Mouse (Mus musculus): ENCODE results near the gene Invs. TPM values are rescaled to one million over a fixed set of nuclear protein-coding genes. Genes with fewer than 3 reads are reported as not detected.

The Invs gene
- polyA plus RNA-seq, 1 experiment from 2014 or later = 3.1 TPM

DNA sequence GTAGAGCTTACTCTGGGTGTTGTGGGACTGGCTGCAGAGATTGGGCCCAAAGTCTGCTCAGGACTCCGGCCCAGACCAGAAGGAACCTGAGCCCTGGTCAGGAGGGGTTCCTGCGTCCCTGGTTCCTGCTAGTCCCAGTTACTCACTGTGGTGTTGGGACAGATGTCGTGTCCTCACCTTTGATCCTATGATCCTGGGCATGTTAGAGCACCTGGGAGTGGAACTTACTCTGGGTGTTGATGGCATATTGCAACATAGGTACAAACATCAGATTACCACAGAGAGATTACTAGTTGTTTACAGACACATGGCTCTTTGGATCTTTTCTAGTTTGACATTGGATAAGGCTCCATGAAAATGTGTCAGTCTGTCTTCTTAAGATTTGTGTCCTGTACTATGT, 35.3 kb downstream of the Invs start:
- no peak for DNase-seq (ENCODE audit: low spot score)
- Histone ChIP-seq H3K4me1 (ENCODE audit: control insufficient read depth, insufficient read depth, low read length) (no peaks in the 10 kb centered on the region), H3K36me3 (ENCODE audit: control insufficient read depth, insufficient read depth, low read length) (no peaks in the 10 kb centered on the region), H3K4me3 (ENCODE audit: low read depth, low read length) (no peak overlapping the region), H3K9me3 (replicated peaks; ENCODE audit: control insufficient read depth, low read length) (no peaks in the 10 kb centered on the region), H3K27me3 (replicated peaks; ENCODE audit: control insufficient read depth, insufficient read depth, low read length) (no peaks in the 10 kb centered on the region), H3K9ac (ENCODE audit: low read length) (no peak overlapping the region), H3K27ac (ENCODE audit: low read depth, low read length) (no peak overlapping the region), H3K4me2 (ENCODE audit: low read length) (no peak overlapping the region)
- no peak for ATAC-seq
- 89% methylated on average over 3 of the region's 3 CpGs for WGBS

DNA sequence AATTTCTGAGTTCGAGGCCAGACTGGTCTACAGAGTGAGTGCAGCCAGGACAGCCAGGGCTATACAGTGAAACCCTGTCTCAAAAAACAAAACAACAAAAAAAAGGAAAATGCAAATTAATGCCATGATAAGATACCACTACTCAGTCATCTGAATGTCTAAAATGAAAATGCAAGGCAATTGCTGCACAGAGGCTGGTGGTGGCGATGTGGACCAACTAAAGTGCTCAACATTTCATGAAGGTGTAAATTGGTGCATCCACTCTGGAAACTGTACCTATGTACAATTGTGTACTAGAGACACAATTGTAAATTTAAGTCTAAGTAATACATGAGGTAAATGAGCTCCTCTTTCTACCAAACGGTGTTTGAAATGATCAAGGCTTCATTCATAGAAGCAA, 36.5 kb downstream of the Invs start:
- no peak overlapping the region for H3K27ac ChIP-seq (ENCODE audit: low read depth, low read length)
- no peaks in the 10 kb centered on the region for H3K36me3 ChIP-seq (ENCODE audit: control insufficient read depth, insufficient read depth, low read length)
- ATAC-seq (no peak), DNase-seq (ENCODE audit: low spot score) (no peak)
- no peaks in the 10 kb centered on the region for H3K27me3 ChIP-seq (replicated peaks; ENCODE audit: control insufficient read depth, insufficient read depth, low read length)
- no peak overlapping the region for H3K4me2 ChIP-seq (ENCODE audit: low read length)
- no peak overlapping the region for H3K4me3 ChIP-seq (ENCODE audit: low read depth, low read length)
- WGBS = 92% methylated on average over 3 of the region's 3 CpGs
- no peaks in the 10 kb centered on the region for H3K9me3 ChIP-seq (replicated peaks; ENCODE audit: control insufficient read depth, low read length)
- peaks cover 2% of the 10 kb centered on the region; the same call in 1 of the 2 replicates for H3K4me1 ChIP-seq (ENCODE audit: control insufficient read depth, insufficient read depth, low read length)
- no peak overlapping the region for H3K9ac ChIP-seq (ENCODE audit: low read length)

DNA sequence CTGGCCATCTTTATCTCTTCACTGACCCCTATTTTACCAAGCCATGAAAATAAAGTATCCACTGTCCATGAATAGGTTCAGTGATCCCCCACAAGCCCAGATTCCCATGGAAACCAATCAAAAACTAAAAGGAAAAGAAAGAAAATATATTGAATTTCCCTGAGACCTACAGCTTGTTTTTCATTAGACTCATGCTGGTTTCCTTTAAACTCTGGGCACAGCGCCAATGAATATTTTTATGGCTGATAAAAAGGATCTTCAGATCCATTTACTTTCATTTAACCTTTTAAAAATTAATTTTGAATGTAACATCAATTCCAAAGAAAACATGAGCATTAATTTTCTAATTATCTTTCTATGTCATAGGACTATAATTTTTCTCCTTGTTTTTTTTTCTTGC, 41.7 kb downstream of the Invs start:
- no peaks in the 10 kb centered on the region for H3K27me3 ChIP-seq (replicated peaks; ENCODE audit: control insufficient read depth, insufficient read depth, low read length)
- DNase-seq (ENCODE audit: low spot score) = peak; percentile 45
- no peaks in the 10 kb centered on the region for H3K9me3 ChIP-seq (replicated peaks; ENCODE audit: control insufficient read depth, low read length)
- peaks cover 4% of the 10 kb centered on the region; the same call in 1 of the 2 replicates for H3K4me1 ChIP-seq (ENCODE audit: control insufficient read depth, insufficient read depth, low read length)
- H3K36me3 ChIP-seq (ENCODE audit: control insufficient read depth, insufficient read depth, low read length) = no peaks in the 10 kb centered on the region
- ATAC-seq = no peak
- no peak overlapping the region for H3K27ac ChIP-seq (ENCODE audit: low read depth, low read length)
- no peak overlapping the region for H3K9ac ChIP-seq (ENCODE audit: low read length)
- no peak overlapping the region for H3K4me2 ChIP-seq (ENCODE audit: low read length)
- WGBS = 80% methylated on average over 1 of the region's 1 CpGs
- H3K4me3 ChIP-seq (ENCODE audit: low read depth, low read length) = no peak overlapping the region

DNA sequence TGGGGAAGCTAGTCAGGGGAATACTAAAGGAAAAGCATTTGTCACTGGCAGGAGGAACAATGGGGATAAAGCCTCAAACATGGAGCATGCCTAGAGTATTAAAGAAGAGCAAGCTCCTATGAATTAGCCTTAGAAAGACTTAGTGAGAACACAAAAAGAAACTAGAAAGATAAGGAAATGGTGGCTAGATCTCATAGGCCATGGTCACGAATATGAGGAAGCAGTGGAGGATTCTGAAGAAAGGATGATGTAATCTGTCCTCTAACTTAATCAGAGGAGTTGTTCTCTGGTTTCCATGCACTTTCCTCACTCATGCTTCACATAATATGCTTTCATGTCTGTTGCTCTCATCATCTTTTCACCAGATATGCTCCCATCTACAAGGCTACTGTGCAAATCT, 42.5 kb downstream of the Invs start:
- no peak overlapping the region for H3K27ac ChIP-seq (ENCODE audit: low read depth, low read length)
- 54% methylated on average over 1 of the region's 1 CpGs for WGBS
- no peaks in the 10 kb centered on the region for H3K27me3 ChIP-seq (replicated peaks; ENCODE audit: control insufficient read depth, insufficient read depth, low read length)
- H3K9ac ChIP-seq (ENCODE audit: low read length) = no peak overlapping the region
- no peak for DNase-seq (ENCODE audit: low spot score)
- H3K4me1 ChIP-seq (ENCODE audit: control insufficient read depth, insufficient read depth, low read length) = peaks cover 4% of the 10 kb centered on the region; the same call in 1 of the 2 replicates
- no peak overlapping the region for H3K4me2 ChIP-seq (ENCODE audit: low read length)
- H3K9me3 ChIP-seq (replicated peaks; ENCODE audit: control insufficient read depth, low read length) = no peaks in the 10 kb centered on the region
- ATAC-seq = no peak
- H3K36me3 ChIP-seq (ENCODE audit: control insufficient read depth, insufficient read depth, low read length) = no peaks in the 10 kb centered on the region
- no peak overlapping the region for H3K4me3 ChIP-seq (ENCODE audit: low read depth, low read length)

DNA sequence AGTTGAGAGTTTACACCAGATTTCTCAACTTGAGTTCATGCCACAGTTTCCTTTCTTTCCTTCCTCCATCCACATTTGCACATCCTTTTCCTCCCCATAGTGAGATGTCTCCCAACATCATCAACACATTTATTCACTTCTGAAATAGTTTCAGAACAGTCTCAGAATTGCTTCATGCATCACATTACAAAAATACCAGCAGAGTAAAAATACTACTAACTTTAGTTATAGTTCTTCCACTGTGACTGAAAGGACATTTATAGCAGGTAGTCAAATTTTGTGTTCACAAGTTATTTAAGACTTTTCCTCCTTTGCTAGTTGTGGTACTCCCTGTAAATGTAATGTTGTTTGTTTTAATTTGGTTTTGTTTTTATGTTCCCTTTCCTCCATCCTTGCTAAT, 47.6 kb downstream of the Invs start:
- ATAC-seq = no peak

DNA sequence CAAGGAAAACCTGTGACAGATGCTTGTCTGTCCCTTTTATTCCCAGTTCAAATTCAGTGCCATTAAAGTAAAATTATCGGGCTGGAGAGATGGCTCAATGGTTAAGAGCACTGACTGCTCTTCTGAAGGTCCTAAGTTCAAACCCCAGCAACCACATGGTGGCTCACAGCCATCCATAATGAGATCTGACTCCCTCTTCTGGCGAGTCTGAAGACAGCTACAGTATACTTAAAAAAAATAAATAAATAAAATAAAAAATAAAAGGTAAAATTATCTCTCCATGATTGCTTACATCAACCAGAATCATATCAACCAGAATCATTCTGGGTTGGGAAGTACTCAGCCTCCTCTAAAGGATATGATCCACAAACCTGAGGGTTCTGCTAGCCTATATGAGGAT, 48.5 kb downstream of the Invs start:
- Histone ChIP-seq H3K4me3 (ENCODE audit: low read depth, low read length) (no peak overlapping the region), H3K27ac (ENCODE audit: low read depth, low read length) (no peak overlapping the region), H3K4me1 (ENCODE audit: control insufficient read depth, insufficient read depth, low read length) (no peaks in the 10 kb centered on the region), H3K36me3 (ENCODE audit: control insufficient read depth, insufficient read depth, low read length) (no peaks in the 10 kb centered on the region), H3K27me3 (replicated peaks; ENCODE audit: control insufficient read depth, insufficient read depth, low read length) (no peaks in the 10 kb centered on the region), H3K9me3 (replicated peaks; ENCODE audit: control insufficient read depth, low read length) (no peaks in the 10 kb centered on the region), H3K9ac (ENCODE audit: low read length) (no peak overlapping the region), H3K4me2 (ENCODE audit: low read length) (no peak overlapping the region)
- DNase-seq (ENCODE audit: low spot score) (no peak), ATAC-seq (no peak)
- WGBS = 63% methylated on average over 2 of the region's 2 CpGs

More for the DNA sequence above, 47.6 kb downstream of the Invs start:
- H3K36me3 ChIP-seq (ENCODE audit: control insufficient read depth, insufficient read depth, low read length) = no peaks in the 10 kb centered on the region
- H3K4me2 ChIP-seq (ENCODE audit: low read length) = no peak overlapping the region
- H3K27ac ChIP-seq (ENCODE audit: low read depth, low read length) = no peak overlapping the region
- no peaks in the 10 kb centered on the region for H3K4me1 ChIP-seq (ENCODE audit: control insufficient read depth, insufficient read depth, low read length)
- H3K9me3 ChIP-seq (replicated peaks; ENCODE audit: control insufficient read depth, low read length) = no peaks in the 10 kb centered on the region
- no peak overlapping the region for H3K4me3 ChIP-seq (ENCODE audit: low read depth, low read length)
- DNase-seq (ENCODE audit: low spot score) = no peak
- no peak overlapping the region for H3K9ac ChIP-seq (ENCODE audit: low read length)
- H3K27me3 ChIP-seq (replicated peaks; ENCODE audit: control insufficient read depth, insufficient read depth, low read length) = no peaks in the 10 kb centered on the region

DNA sequence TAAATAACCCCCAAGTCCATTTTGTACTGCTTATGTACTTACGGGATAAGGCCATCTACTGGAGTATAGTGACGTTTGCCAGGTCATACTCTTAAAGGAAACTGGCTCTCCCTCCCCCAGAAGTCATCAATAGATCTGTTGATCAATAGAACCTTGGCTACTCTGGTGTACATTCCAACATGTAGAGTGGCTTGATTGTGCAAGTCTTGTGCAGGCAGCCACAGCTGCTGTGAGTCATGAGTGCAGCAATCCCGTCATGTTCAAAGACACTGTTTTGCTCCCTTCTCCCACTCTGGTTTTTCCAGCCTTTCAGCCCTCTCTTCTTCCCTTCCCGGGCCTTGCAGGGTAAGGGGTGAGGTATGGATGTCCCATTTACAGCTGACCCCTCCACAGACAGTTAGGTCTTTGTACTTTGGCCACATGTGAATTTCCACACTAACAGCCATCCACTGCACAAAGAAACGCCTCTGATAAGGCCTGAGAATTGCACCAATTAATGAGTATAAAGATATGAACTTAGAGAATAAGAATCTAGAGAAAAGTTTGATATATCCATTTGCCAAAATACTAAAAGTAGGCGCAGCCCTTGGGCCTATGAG, 53.0 kb downstream of the Invs start:
- WGBS = 84% methylated on average over 6 of the region's 6 CpGs
- no peak for ATAC-seq
- H3K4me3 ChIP-seq (ENCODE audit: low read depth, low read length) = no peak overlapping the region

DNA sequence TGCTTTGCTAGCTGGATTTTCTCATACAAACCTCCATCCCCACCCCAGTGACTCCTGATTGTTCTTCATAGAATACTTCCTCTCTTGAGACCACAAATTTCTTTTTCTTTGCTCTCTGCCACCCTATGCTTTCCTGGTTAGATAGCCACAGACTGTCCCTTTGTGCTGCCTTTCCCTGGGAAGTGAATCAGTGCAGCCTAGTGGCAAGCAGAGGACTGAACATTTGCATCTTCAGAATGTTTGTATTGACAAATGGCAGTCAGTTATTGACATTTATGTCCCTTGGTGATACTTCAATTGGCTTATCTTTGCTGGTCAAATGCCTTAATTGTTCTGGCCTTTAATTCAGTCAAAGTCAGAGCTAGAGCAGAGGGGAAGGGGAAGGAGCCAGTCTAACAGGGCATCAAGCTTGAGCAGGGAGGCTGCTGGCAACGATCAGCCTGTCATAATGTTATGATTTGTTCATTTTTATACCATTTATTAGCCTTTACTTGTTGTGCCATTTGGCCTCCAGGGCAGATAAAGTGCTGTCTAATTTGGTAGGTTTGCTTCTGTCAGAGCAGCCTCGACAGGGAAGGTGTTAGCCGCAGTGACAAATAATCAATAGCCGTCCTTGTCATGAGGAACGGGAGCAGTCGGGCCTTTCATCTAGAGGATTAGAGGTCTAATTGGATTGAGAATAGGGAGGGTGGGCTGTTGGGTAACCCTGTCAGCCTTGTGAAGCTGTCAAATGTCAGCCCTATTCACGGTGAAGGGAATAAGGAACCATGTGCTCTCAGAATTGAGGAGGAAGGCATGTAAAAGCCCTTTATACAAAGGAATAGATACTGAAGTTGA, 55.6 kb downstream of the Invs start:
- Histone ChIP-seq H3K4me1 (ENCODE audit: control insufficient read depth, insufficient read depth, low read length) (peaks cover 4% of the 10 kb centered on the region; the same call in 1 of the 2 replicates), H3K4me2 (ENCODE audit: low read length) (0 out of 2 replicates have a peak overlapping the region, but pooled peaks have one; percentile 2), H3K27ac (ENCODE audit: low read depth, low read length) (no peak overlapping the region), H3K36me3 (ENCODE audit: control insufficient read depth, insufficient read depth, low read length) (no peaks in the 10 kb centered on the region), H3K27me3 (replicated peaks; ENCODE audit: control insufficient read depth, insufficient read depth, low read length) (no peaks in the 10 kb centered on the region), H3K9me3 (replicated peaks; ENCODE audit: control insufficient read depth, low read length) (no peaks in the 10 kb centered on the region), H3K9ac (ENCODE audit: low read length) (no peak overlapping the region), H3K4me3 (ENCODE audit: low read depth, low read length) (no peak overlapping the region)
- ATAC-seq (peak; percentile 86), DNase-seq (ENCODE audit: low spot score) (peak; percentile 73)
- 2% methylated on average over 7 of the region's 7 CpGs for WGBS

More for the DNA sequence above, 53.0 kb downstream of the Invs start:
- H3K36me3 ChIP-seq (ENCODE audit: control insufficient read depth, insufficient read depth, low read length) = no peaks in the 10 kb centered on the region
- DNase-seq (ENCODE audit: low spot score) = no peak
- no peak overlapping the region for H3K4me2 ChIP-seq (ENCODE audit: low read length)
- no peaks in the 10 kb centered on the region for H3K27me3 ChIP-seq (replicated peaks; ENCODE audit: control insufficient read depth, insufficient read depth, low read length)
- no peak overlapping the region for H3K9ac ChIP-seq (ENCODE audit: low read length)
- H3K27ac ChIP-seq (ENCODE audit: low read depth, low read length) = no peak overlapping the region
- peaks cover 4% of the 10 kb centered on the region; the same call in 1 of the 2 replicates for H3K4me1 ChIP-seq (ENCODE audit: control insufficient read depth, insufficient read depth, low read length)
- H3K9me3 ChIP-seq (replicated peaks; ENCODE audit: control insufficient read depth, low read length) = no peaks in the 10 kb centered on the region

DNA sequence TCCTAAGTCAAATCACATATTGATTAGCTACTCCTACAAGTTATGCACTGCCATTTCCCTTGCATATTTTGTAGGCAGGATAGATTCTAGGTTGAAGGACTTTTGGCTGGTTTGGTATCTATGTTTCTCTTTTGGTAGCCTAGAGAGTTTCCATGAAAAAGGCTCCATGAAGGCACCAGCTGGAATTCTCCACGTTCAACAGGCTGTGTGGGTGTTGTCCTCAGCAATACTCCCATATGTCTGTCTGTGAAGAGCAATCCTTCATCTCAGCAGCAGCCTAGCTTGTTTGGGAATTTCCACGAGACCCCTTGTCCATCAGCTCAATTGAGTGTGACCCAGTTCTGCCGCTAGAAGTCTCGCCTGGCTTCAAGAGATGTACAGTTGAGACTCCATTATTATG, 63.1 kb downstream of the Invs start:
- ATAC-seq = no peak
- H3K4me2 ChIP-seq (ENCODE audit: low read length) = no peak overlapping the region

More for the DNA sequence above, 63.1 kb downstream of the Invs start:
- Histone ChIP-seq H3K4me3 (ENCODE audit: low read depth, low read length) (no peak overlapping the region), H3K4me1 (ENCODE audit: control insufficient read depth, insufficient read depth, low read length) (no peaks in the 10 kb centered on the region), H3K36me3 (ENCODE audit: control insufficient read depth, insufficient read depth, low read length) (no peaks in the 10 kb centered on the region), H3K9ac (ENCODE audit: low read length) (no peak overlapping the region), H3K27ac (ENCODE audit: low read depth, low read length) (no peak overlapping the region), H3K9me3 (replicated peaks; ENCODE audit: control insufficient read depth, low read length) (no peaks in the 10 kb centered on the region), H3K27me3 (replicated peaks; ENCODE audit: control insufficient read depth, insufficient read depth, low read length) (no peaks in the 10 kb centered on the region)
- DNase-seq (ENCODE audit: low spot score) = no peak
- WGBS = 84% methylated on average over 4 of the region's 4 CpGs
